Comparison of ENCODE assay signal across 15 mouse cellular contexts in the genomic region with DNA sequence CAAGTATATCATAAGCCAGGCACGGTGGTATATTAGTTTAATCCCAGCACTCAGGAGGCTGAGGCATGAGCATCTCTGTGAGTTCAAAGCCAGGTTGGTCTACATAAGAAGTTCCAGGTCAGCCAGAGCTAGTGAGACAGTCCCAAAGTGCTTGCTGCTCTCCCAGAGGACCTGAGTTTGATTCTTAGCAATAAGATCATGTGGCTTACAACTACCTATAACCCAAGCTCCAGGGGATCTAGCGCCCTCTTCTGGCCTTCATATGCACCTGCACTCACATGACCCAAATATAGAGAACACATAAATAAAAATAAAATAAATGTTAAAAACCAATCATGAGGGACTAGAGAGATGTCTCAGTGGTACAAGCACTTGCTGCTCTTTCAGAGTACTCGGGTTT. TPM values are rescaled to one million over a fixed set of nuclear protein-coding genes. Genes with fewer than 3 reads are reported as not detected.
DNase-seq lines count a peak whose midpoint lies in the region; ATAC-seq and TF ChIP-seq lines count a peak whose summit lies in the region.
"Had no signal": no experiment of that assay in that cellular context is flagged by ENCODE, and none has a peak within 500 bp of the region (broad histone marks: within the 10 kb centered on the region; RNA-seq: fewer than 3 reads in every experiment).

No protein-coding gene starts in this region.

- no peak overlapping the region for H3K4me3 ChIP-seq in intestine, postnatal 0 days (ENCODE audit: low read depth, low read length)
- H3K4me3 ChIP-seq in intestine, embryonic 15.5 days (replicated peaks) = no peak overlapping the region
- no peak overlapping the region for H3K4me3 ChIP-seq in spleen, adult 2 months (ENCODE audit: extremely low read depth, insufficient read depth, insufficient read length)
- H3K4me3 ChIP-seq in MEL (ENCODE audit: control insufficient read depth in 1 of 2, insufficient read depth in 1 of 2, low read depth in 2 of 2, low read length in 2 of 2) = no peak overlapping the region
- H3K4me3 ChIP-seq: forebrain, embryonic 12.5 days; liver, embryonic 15.5 days had no signal

- TF ChIP-seq POLR2A in spleen, adult 2 months (IDR thresholded peaks at IDR 0.05; ENCODE audit: low read depth, low read length) = no peak
- no peak for TF ChIP-seq POLR2A in MEL (IDR thresholded peaks at IDR 0.05; ENCODE audit: control insufficient read depth in 1 of 2, insufficient read depth in 1 of 2, low read depth in 1 of 2, low read length in 2 of 2, poor library complexity in 1 of 2)

- no peaks in the 10 kb centered on the region for H3K27me3 ChIP-seq in intestine, postnatal 0 days (replicated peaks; ENCODE audit: control insufficient read depth, insufficient read depth, low read length)
- no peaks in the 10 kb centered on the region for H3K27me3 ChIP-seq in intestine, embryonic 15.5 days (replicated peaks)
- no peaks in the 10 kb centered on the region for H3K27me3 ChIP-seq in spleen, adult 2 months (ENCODE audit: control insufficient read depth, insufficient read depth, low read length)
- no peaks in the 10 kb centered on the region for H3K27me3 ChIP-seq in MEL (ENCODE audit: control insufficient read depth in 1 of 2, insufficient read depth in 2 of 2, low read length in 2 of 2)
- H3K27me3 ChIP-seq: forebrain, embryonic 12.5 days; liver, embryonic 15.5 days had no signal

- DNase-seq in spleen, adult 2 months (ENCODE audit: low read depth in 1 of 2, low spot score in 2 of 2) = no peak
- no peak for DNase-seq in spleen, postnatal 36 days (ENCODE audit: low spot score in 2 of 2)
- DNase-seq in MEL (ENCODE audit: low read depth, low spot score) = peak; percentile 53
- peak; percentile 33 for DNase-seq in naive thymus-derived CD4-positive, alpha-beta T cell, adult 2 months (ENCODE audit: low read depth)
- no peak for DNase-seq in gastrocnemius, postnatal 14 days
- DNase-seq in urinary bladder, adult 18-20 months (ENCODE audit: low spot score in 2 of 2) = no peak
- DNase-seq: adrenal gland, postnatal 25 days; cerebellum, adult 18-20 months; right cerebral cortex, postnatal 25 days; thymus, postnatal 4 days had no signal

- 71% methylated on average over 3 of the region's 3 CpGs for WGBS in intestine, postnatal 0 days
- WGBS in intestine, embryonic 15.5 days = 69% methylated on average over 3 of the region's 3 CpGs
- 78% methylated on average over 3 of the region's 3 CpGs for WGBS in spleen, adult 2 months

- ATAC-seq in intestine, postnatal 0 days = no peak
- no peak for ATAC-seq in intestine, embryonic 15.5 days

- TF ChIP-seq EP300 in MEL (IDR thresholded peaks at IDR 0.05; ENCODE audit: low read depth in 1 of 2, low read length in 2 of 2) = no peak

- no peak overlapping the region for H3K9ac ChIP-seq in intestine, postnatal 0 days (ENCODE audit: low read depth, low read length)
- no peak overlapping the region for H3K9ac ChIP-seq in intestine, embryonic 15.5 days
- H3K9ac ChIP-seq in MEL (ENCODE audit: control insufficient read depth, low read depth, low read length, poor library complexity, severe bottlenecking) = no peak overlapping the region
- H3K9ac ChIP-seq: forebrain, embryonic 12.5 days; liver, embryonic 15.5 days had no signal

- H3K4me2 ChIP-seq in intestine, postnatal 0 days (replicated peaks; ENCODE audit: low read depth) = no peak overlapping the region
- H3K4me2 ChIP-seq in intestine, embryonic 15.5 days (replicated peaks) = no peak overlapping the region
- H3K4me2 ChIP-seq: forebrain, embryonic 12.5 days; liver, embryonic 15.5 days; midbrain, embryonic 11.5 days had no signal

- TF ChIP-seq RAD21 in MEL (IDR thresholded peaks at IDR 0.05; ENCODE audit: low read depth, low read length) = peak; percentile 25

- TF ChIP-seq CTCF in intestine, postnatal 0 days (IDR thresholded peaks at IDR 0.05; ENCODE audit: low read depth) = peak; percentile 32; the same call in 1 of the 2 replicates
- peak; percentile 8; the same call in 1 of the 2 replicates for TF ChIP-seq CTCF in spleen, adult 2 months (IDR thresholded peaks at IDR 0.05; ENCODE audit: extremely low read depth, insufficient read depth, insufficient read length, insufficient replicate concordance)
- TF ChIP-seq CTCF in MEL (IDR thresholded peaks at IDR 0.05 in 2 of 3, conservative IDR thresholded peaks at IDR 0.05 in 1 of 3; ENCODE audit: control insufficient read depth in 1 of 3, insufficient read depth in 1 of 3, low read depth in 2 of 3, low read length in 3 of 3, poor library complexity in 1 of 3, severe bottlenecking in 1 of 3) = peak; percentile 44 to 63 (median 50)

- intact Hi-C loops in gastrocnemius, postnatal 14 days (cut with DNase I; ENCODE audit: low total_unique reads) = no loop called here

- H3K27ac ChIP-seq in intestine, postnatal 0 days (ENCODE audit: low read depth, low read length) = no peak overlapping the region
- no peak overlapping the region for H3K27ac ChIP-seq in intestine, embryonic 15.5 days
- no peak overlapping the region for H3K27ac ChIP-seq in spleen, adult 2 months (ENCODE audit: insufficient read depth, low read length)
- no peak overlapping the region for H3K27ac ChIP-seq in MEL (ENCODE audit: control insufficient read depth, low read depth, low read length)
- H3K27ac ChIP-seq: forebrain, embryonic 12.5 days; liver, embryonic 15.5 days had no signal

- no peaks in the 10 kb centered on the region for H3K36me3 ChIP-seq in intestine, postnatal 0 days (ENCODE audit: control insufficient read depth, insufficient read depth)
- H3K36me3 ChIP-seq in intestine, embryonic 15.5 days = no peaks in the 10 kb centered on the region
- no peaks in the 10 kb centered on the region for H3K36me3 ChIP-seq in spleen, adult 2 months (ENCODE audit: control insufficient read depth, insufficient read depth, low read length)
- no peaks in the 10 kb centered on the region for H3K36me3 ChIP-seq in MEL (ENCODE audit: control insufficient read depth in 1 of 2, insufficient read depth in 2 of 2, low read length in 2 of 2)
- H3K36me3 ChIP-seq: forebrain, embryonic 12.5 days; liver, embryonic 15.5 days had no signal

- H3K79me2 ChIP-seq in MEL (ENCODE audit: control insufficient read depth, insufficient read depth, low read length, poor library complexity) = no peaks in the 10 kb centered on the region

- no peaks in the 10 kb centered on the region for H3K4me1 ChIP-seq in intestine, postnatal 0 days (replicated peaks; ENCODE audit: control insufficient read depth, insufficient read depth, low read length)
- no peaks in the 10 kb centered on the region for H3K4me1 ChIP-seq in intestine, embryonic 15.5 days (replicated peaks)
- H3K4me1 ChIP-seq in spleen, adult 2 months (ENCODE audit: control insufficient read depth, insufficient read depth, insufficient read length) = peaks cover 5% of the 10 kb centered on the region; the same call in 1 of the 2 replicates
- no peaks in the 10 kb centered on the region for H3K4me1 ChIP-seq in MEL (ENCODE audit: control insufficient read depth in 1 of 2, insufficient read depth in 2 of 2, low read length in 2 of 2)
- H3K4me1 ChIP-seq: forebrain, embryonic 12.5 days; liver, embryonic 15.5 days had no signal

- no peaks in the 10 kb centered on the region for H3K9me3 ChIP-seq in intestine, postnatal 0 days (ENCODE audit: control insufficient read depth)
- H3K9me3 ChIP-seq in intestine, embryonic 15.5 days = no peaks in the 10 kb centered on the region
- no peaks in the 10 kb centered on the region for H3K9me3 ChIP-seq in MEL (replicated peaks; ENCODE audit: insufficient read depth, low read length)
- H3K9me3 ChIP-seq: forebrain, embryonic 12.5 days; liver, embryonic 15.5 days had no signal

TF ChIP-seq in MEL, 35 proteins besides CTCF, POLR2A, EP300 and RAD21:
- TF ChIP-seq USF1 (IDR thresholded peaks at IDR 0.05; ENCODE audit: low read depth, low read length) = peak; percentile 55
- TF ChIP-seq ETS1 (IDR thresholded peaks at IDR 0.05; ENCODE audit: low read depth, low read length) = no peak
- TF ChIP-seq NRF1 (IDR thresholded peaks at IDR 0.05; ENCODE audit: insufficient read depth, low read depth, low read length, poor library complexity, severe bottlenecking) = no peak
- peak; percentile 39 for TF ChIP-seq SMC3 (IDR thresholded peaks at IDR 0.05; ENCODE audit: low read depth, low read length)
- no peak for TF ChIP-seq GABPA (IDR thresholded peaks at IDR 0.05; ENCODE audit: low read depth, low read length)
- TF ChIP-seq MXI1 (IDR thresholded peaks at IDR 0.05; ENCODE audit: low read depth, low read length) = no peak
TF ChIP-seq in MEL: peak in this region for 2.

RNA-seq across cellular contexts. Expression of a gene that starts 21.5 kb away (rescaled TPM):
- 70.3 and 70.6 TPM in 2 replicates for polyA plus RNA-seq in intestine, postnatal 0 days (2015; fragmentation: Nextera tagmentation; extraction: Ambion mirVana)
- polyA plus RNA-seq in intestine, embryonic 15.5 days (2015; fragmentation: Nextera tagmentation; extraction: Ambion mirVana) = 109 and 119 TPM in 2 replicates
- 47.9 and 50.0 TPM in 2 replicates for polyA plus RNA-seq in spleen, adult 2 months (2012; rRNA removed)
- 183 and 190 TPM in 2 replicates for total RNA-seq in MEL (2012; rRNA removed)
- 100 to 1,000 TPM in 1 of 2 experiments, not detected in 1; 338 TPM for polyA plus RNA-seq in MEL (2012; ENCODE audit: insufficient read depth in 1 of 2, insufficient read length in 2 of 2, low read depth in 1 of 2, low replicate concordance in 2 of 2, missing spikeins in 1 of 2)
- total RNA-seq in gastrocnemius, postnatal 14 days (2021) = 10 to 100 TPM; 52.9 to 63.3 TPM

RNA-seq across cellular contexts. Expression of a gene that starts 36.2 kb away (rescaled TPM):
- polyA plus RNA-seq in intestine, postnatal 0 days (2015; fragmentation: Nextera tagmentation; extraction: Ambion mirVana) = 73.5 and 74.0 TPM in 2 replicates
- polyA plus RNA-seq in intestine, embryonic 15.5 days (2015; fragmentation: Nextera tagmentation; extraction: Ambion mirVana) = 105 and 121 TPM in 2 replicates
- polyA plus RNA-seq in spleen, adult 2 months (2012; rRNA removed) = 15.0 and 16.6 TPM in 2 replicates
- total RNA-seq in MEL (2012; rRNA removed) = 47.3 and 51.3 TPM in 2 replicates
- polyA plus RNA-seq in MEL (2012; ENCODE audit: insufficient read depth in 1 of 2, insufficient read length in 2 of 2, low read depth in 1 of 2, low replicate concordance in 2 of 2, missing spikeins in 1 of 2) = 10 to 100 TPM in 1 of 2 experiments, not detected in 1; 48.4 TPM
- total RNA-seq in gastrocnemius, postnatal 14 days (2021) = 10 to 100 TPM; 15.7 to 16.3 TPM

RNA-seq across cellular contexts. Expression of a gene that starts 36.4 kb away (rescaled TPM):
- 72.0 and 72.3 TPM in 2 replicates for polyA plus RNA-seq in intestine, postnatal 0 days (2015; fragmentation: Nextera tagmentation; extraction: Ambion mirVana)
- polyA plus RNA-seq in intestine, embryonic 15.5 days (2015; fragmentation: Nextera tagmentation; extraction: Ambion mirVana) = 27.8 and 30.2 TPM in 2 replicates
- polyA plus RNA-seq in spleen, adult 2 months (2012; rRNA removed) = 26.5 and 34.7 TPM in 2 replicates
- 1.1 and 1.7 TPM in 2 replicates for total RNA-seq in MEL (2012; rRNA removed)
- 1 to 10 TPM in 1 of 2 experiments, not detected in 1; 1.8 TPM for polyA plus RNA-seq in MEL (2012; ENCODE audit: insufficient read depth in 1 of 2, insufficient read length in 2 of 2, low read depth in 1 of 2, low replicate concordance in 2 of 2, missing spikeins in 1 of 2)
- total RNA-seq in gastrocnemius, postnatal 14 days (2021) = 10 to 100 TPM; 13.0 to 13.3 TPM

Comparison
In these comparisons a context has a peak if more than half of its experiments do, and no peak if none do; other contexts are left out.
1. DNase-seq: peak in MEL (single experiment) and naive thymus-derived CD4-positive, alpha-beta T cell, adult 2 months (single experiment); none in spleen, adult 2 months (0 of 2), spleen, postnatal 36 days (0 of 2), gastrocnemius, postnatal 14 days (single experiment) and urinary bladder, adult 18-20 months (0 of 2).
2. Peak in every context shown above with its lines, with median percentiles within 50 percentile points of each other: CTCF ChIP-seq.